Mouse (Mus musculus): ENCODE results near the gene Ino80e. TPM values are rescaled to one million over a fixed set of nuclear protein-coding genes. Genes with fewer than 3 reads are reported as not detected.

Ino80e gene
- polyA plus RNA-seq, 3 experiments from 2014 or later = 63.0 to 88.4 (median 68.7) TPM

DNA sequence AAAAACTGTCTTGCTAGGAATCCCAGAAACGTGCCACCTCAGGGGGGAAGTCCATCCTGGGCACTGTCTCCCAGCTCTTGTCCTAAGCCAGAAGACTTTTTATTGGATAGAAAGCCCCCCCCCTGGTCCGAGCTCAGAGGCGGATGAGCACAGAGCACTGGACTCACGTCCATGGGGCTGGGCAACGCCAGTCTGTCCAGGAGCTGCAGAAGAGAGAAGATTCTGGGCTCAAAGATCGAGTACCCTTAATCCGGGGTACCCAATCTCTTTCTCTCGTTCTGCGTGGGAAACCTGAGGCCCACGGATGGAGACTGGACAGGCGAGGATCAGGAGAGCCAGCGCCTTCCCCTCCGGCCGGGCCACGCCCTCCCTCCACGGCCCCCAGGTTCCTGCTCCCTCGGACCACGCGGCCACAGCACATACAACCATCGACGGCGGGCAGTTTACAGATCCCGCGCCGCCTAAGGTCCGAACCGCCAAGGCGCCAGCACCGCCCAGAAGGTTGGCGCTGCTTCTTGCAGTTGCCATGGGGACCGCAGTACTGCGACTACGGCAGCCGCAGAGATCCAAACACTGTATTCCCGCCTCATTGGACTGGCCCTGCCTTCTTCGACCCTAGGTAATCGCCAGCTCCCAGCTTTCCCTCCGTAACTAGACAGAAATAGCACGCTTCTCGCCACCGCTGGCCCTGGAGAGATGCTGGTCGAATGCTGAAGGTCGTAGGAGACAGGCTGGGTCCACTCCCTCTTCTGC, 53.3 kb downstream of the Ino80e start:
- no peak for ATAC-seq

DNA sequence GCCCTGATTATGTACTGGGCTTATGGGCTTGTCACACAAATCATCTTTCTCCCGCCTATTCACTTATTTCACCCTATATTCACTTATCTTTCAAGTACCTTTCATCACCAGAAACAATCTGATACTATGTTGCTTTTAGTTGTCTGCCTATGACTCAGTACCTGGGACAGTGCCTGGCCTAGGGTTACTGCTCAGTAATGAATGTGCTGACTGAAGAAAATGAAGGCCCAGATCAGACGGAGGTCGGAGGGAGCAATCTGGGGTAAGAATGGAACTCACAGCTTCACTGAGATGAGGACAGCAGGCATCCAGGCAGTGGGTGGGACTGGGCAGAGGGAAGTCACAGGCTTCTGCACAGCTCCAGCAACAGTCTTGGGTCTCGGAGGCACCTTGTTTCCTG, 54.8 kb downstream of the Ino80e start:
- ATAC-seq = no peak

DNA sequence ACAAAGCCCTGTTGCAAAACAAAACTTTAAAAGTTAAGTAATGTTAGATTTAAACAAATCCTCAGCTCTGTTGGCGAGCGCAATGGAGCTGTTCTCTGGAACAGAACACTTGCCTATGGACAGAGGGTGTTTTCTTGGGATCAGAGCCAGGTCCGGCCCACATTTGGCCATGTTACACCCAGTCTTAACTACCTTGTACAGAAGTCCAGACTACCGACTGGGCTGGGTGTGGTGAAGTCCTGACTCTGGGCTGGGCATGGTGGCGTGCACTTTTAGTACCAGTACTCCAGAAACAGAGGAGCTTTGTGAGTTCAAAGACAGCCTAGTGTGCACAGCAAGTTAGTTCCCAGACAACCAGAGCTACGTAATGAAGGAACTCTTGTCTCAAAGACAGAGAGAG, 55.2 kb downstream of the Ino80e start:
- no peak for ATAC-seq

DNA sequence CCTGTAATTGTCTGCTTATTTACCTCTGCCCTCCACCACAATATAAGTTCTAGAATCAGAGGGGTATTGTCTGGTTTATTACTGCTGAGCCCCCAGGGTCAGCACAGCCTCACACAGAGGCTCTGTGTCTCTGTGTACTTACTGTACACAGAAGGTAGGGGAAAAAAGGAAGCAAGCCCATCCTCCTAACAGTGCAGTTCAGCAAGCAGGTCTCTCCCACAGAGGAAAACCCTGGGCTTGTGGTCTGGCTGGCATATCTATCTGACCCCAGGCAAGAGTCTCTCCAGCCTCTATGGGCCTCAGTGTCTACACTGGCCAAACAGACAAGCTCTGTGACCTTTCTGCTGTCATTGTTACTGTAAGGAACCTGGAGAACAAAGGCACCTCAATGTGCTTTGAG, 58.4 kb downstream of the Ino80e start:
- ATAC-seq = no peak

DNA sequence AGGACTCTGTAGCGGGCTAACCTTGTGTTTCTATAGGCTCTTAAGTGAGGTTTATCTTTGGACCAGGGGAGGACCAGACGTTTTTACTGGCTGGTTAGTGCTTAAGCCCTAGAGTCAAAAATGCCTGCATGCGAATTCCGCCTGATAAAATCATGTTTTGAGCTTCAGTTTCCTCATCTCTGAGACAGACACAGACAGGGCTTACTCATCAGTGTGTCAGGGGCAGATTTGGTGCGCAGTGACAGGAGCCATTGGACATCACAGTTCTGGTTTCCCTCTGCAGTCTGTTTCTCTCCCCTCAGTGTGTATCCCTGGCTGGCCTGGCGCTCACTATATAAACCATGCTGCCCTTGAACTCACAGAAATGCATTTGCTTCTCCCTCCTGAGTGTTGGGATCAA, 59.0 kb downstream of the Ino80e start:
- no peak for ATAC-seq

DNA sequence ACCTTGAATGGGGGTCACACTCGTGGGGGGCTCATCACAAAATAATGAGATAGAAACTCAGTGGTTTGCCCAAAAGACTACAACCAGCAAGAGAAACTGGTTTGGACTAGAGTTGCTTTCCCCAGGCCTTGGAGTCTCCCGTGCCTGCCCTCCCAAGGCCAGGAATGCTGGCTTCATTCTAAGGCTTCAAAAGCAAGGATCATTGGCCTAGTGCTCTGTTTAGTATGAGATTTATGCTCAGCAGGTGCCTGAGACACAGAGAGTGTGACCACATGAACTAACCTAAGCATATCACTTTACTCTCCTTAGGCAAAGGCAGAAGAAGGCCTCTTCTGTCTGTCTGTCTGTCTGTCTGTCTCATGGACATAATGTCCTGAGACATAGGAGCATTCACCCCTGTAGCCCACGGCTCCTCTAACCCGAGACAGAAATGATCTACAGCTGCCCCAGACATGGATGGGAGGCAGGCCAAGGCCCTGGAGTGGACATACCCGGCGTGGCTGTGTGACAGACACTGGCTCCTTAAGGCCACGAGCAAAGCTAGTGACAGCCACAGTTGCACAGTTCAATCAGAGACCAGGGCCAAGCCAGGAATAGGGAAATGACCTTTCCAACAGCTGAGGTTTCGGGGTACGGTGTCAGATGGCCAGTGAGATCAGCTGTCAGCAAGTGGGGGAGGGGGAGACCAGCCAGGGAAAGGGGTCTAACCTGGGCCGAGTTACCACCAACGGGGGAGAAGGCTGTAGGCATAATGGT, 59.9 kb downstream of the Ino80e start:
- no peak for ATAC-seq

DNA sequence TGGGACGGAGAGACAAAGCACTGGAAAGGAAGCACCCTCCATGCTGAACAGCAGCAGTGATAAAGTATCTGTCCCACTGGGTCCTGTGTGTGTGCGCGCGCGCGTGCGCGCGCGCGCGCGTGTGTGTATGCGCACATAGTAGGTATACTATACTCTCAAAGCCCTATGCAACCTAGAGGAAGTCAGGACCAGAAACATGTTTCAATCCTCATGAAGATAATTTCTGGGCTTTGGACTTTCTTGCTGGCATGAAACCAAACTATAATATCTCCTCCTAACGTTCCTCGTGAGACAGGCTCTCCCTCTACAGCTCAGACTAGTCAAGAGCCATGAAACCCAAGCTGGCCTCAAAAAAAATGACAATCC, 61.1 kb downstream of the Ino80e start:
- ATAC-seq = no peak

Other genes starting within 250 kb of the Ino80e start
- gene Nupr1, start 231.5 kb downstream of the Ino80e start, polyA plus RNA-seq (2017; shearing (Covaris generic)) = 1 to 10 TPM in 1 of 3 experiments, not detected in 2; 2.2 TPM
- 100 to 1,000 TPM in 1 of 3 experiments, 10 to 100 TPM in 2; 46.5 to 103 (median 70.1) TPM for gene Sgf29, start 213.1 kb downstream of the Ino80e start, polyA plus RNA-seq (2017; shearing (Covaris generic))
- under 1 TPM in 1 of 3 experiments, not detected in 2; 0.65 TPM for gene Sult1a1, start 185.9 kb downstream of the Ino80e start, polyA plus RNA-seq (2017; shearing (Covaris generic))
- 100 to 1,000 TPM in 2 of 3 experiments, 10 to 100 TPM in 1; 89.3 to 196 (median 149) TPM for gene Bola2, start 167.0 kb downstream of the Ino80e start, polyA plus RNA-seq (2017; shearing (Covaris generic))
- gene Slx1b, start 166.6 kb downstream of the Ino80e start, polyA plus RNA-seq (2017; shearing (Covaris generic)) = 10 to 100 TPM; 11.7 to 18.2 (median 13.3) TPM
- gene Coro1a, start 154.6 kb downstream of the Ino80e start, polyA plus RNA-seq (2017; shearing (Covaris generic)) = 1,000 to 10,000 TPM; 2,119 to 2,488 (median 2,393) TPM
- 10 to 100 TPM; 15.9 to 20.8 (median 17.2) TPM for gene Mapk3, start 102.8 kb downstream of the Ino80e start, polyA plus RNA-seq (2017; shearing (Covaris generic))
- 100 to 1,000 TPM in 2 of 3 experiments, 10 to 100 TPM in 1; 97.0 to 604 (median 276) TPM for gene Gdpd3, start 96.0 kb downstream of the Ino80e start, polyA plus RNA-seq (2017; shearing (Covaris generic))
- gene Ypel3, start 85.4 kb downstream of the Ino80e start, polyA plus RNA-seq (2017; shearing (Covaris generic)) = 100 to 1,000 TPM in 1 of 3 experiments, 10 to 100 TPM in 2; 51.9 to 107 (median 70.2) TPM
- gene Tbx6, start 80.9 kb downstream of the Ino80e start, polyA plus RNA-seq (2017; shearing (Covaris generic)) = 1 to 10 TPM; 2.1 to 3.9 (median 3.7) TPM
- 100 to 1,000 TPM; 118 to 168 (median 129) TPM for gene Ppp4c, start 69.9 kb downstream of the Ino80e start, polyA plus RNA-seq (2017; shearing (Covaris generic))
- gene Fam57b, start 64.7 kb downstream of the Ino80e start, polyA plus RNA-seq (2017; shearing (Covaris generic)) = not detected
- gene 4930451I11Rik, start 30.7 kb downstream of the Ino80e start, polyA plus RNA-seq (2017; shearing (Covaris generic)) = not detected
- not detected for gene Doc2a, start 15.0 kb downstream of the Ino80e start, polyA plus RNA-seq (2017; shearing (Covaris generic))
- 10 to 100 TPM; 11.2 to 19.3 (median 18.2) TPM for gene Hirip3, start 405 bp downstream of the Ino80e start, polyA plus RNA-seq (2017; shearing (Covaris generic))
- 10 to 100 TPM; 16.8 to 20.3 (median 19.6) TPM for gene Taok2, start 22.3 kb upstream of the Ino80e start, polyA plus RNA-seq (2017; shearing (Covaris generic))
- gene Tmem219, start 60.5 kb upstream of the Ino80e start, polyA plus RNA-seq (2017; shearing (Covaris generic)) = 10 to 100 TPM; 36.8 to 69.8 (median 47.7) TPM
- gene Kctd13, start 66.5 kb upstream of the Ino80e start, polyA plus RNA-seq (2017; shearing (Covaris generic)) = 1 to 10 TPM; 6.1 to 7.9 (median 6.3) TPM
- gene Asphd1, start 87.2 kb upstream of the Ino80e start, polyA plus RNA-seq (2017; shearing (Covaris generic)) = under 1 TPM in 1 of 3 experiments, not detected in 2; 0.34 TPM
- gene Sez6l2, start 88.2 kb upstream of the Ino80e start, polyA plus RNA-seq (2017; shearing (Covaris generic)) = under 1 TPM; 0.69 to 0.87 (median 0.77) TPM
- gene Cdipt, start 113.5 kb upstream of the Ino80e start, polyA plus RNA-seq (2017; shearing (Covaris generic)) = 100 to 1,000 TPM; 104 to 127 (median 115) TPM
- 1 to 10 TPM in 2 of 3 experiments, under 1 TPM in 1; 0.91 to 1.8 (median 1.3) TPM for gene Cdiptos, start 113.7 kb upstream of the Ino80e start, polyA plus RNA-seq (2017; shearing (Covaris generic))
- 10 to 100 TPM; 15.2 to 19.7 (median 16.2) TPM for gene Mvp, start 152.2 kb upstream of the Ino80e start, polyA plus RNA-seq (2017; shearing (Covaris generic))
- not detected for gene Pagr1b, start 154.1 kb upstream of the Ino80e start, polyA plus RNA-seq (2017; shearing (Covaris generic))
- gene Pagr1a, start 155.0 kb upstream of the Ino80e start, polyA plus RNA-seq (2017; shearing (Covaris generic)) = 10 to 100 TPM; 34.7 to 44.5 (median 42.6) TPM
- gene Gm42742, start 158.7 kb upstream of the Ino80e start, polyA plus RNA-seq (2017; shearing (Covaris generic)) = 10 to 100 TPM; 42.5 to 62.2 (median 46.4) TPM
- gene Prrt2, start 158.8 kb upstream of the Ino80e start, polyA plus RNA-seq (2017; shearing (Covaris generic)) = 1 to 10 TPM in 1 of 3 experiments, under 1 TPM in 1, not detected in 1; 0.97 to 1.1 TPM
- 10 to 100 TPM; 18.6 to 22.4 (median 21.4) TPM for gene Maz, start 164.7 kb upstream of the Ino80e start, polyA plus RNA-seq (2017; shearing (Covaris generic))
- gene Kif22, start 180.1 kb upstream of the Ino80e start, polyA plus RNA-seq (2017; shearing (Covaris generic)) = 10 to 100 TPM; 11.7 to 94.2 (median 13.8) TPM
- 1 to 10 TPM in 1 of 3 experiments, not detected in 2; 1.6 TPM for gene Zg16, start 225.0 kb upstream of the Ino80e start, polyA plus RNA-seq (2017; shearing (Covaris generic))
- 100 to 1,000 TPM; 248 to 287 (median 263) TPM for gene AI467606, start 229.0 kb upstream of the Ino80e start, polyA plus RNA-seq (2017; shearing (Covaris generic))